Mouse (Mus musculus): ENCODE measurements around the gene Btg4.

Gene Btg4

GRCm38 (mm10) chr9:51167954-51168353 is 107.3 kb downstream of the Btg4 start:
- DNase-seq (ENCODE audit: low read depth) = no peak

- no peak for DNase-seq (ENCODE audit: low read depth)
These were observed 108.0 kb downstream of the Btg4 start for GRCm38 (mm10) chr9:51168698-51169097.

GRCm38 (mm10) chr9:51169133-51169532 is 108.4 kb downstream of the Btg4 start:
- DNase-seq (ENCODE audit: low read depth) = no peak
